Mouse (Mus musculus) monocyte, adult 5-6 weeks (primary cell): ENCODE measurements around the gene Swsap1. TPM values are rescaled to one million over a fixed set of nuclear protein-coding genes. Genes with fewer than 3 reads are reported as not detected.

Source experiments
- ATAC-seq: fragments of 153-309, 156-312 bp; replicated peaks from 2 replicates; pipeline ENCODE4 v1.8.0; 2017; ENCODE audit warnings: mild to moderate bottlenecking; ENCODE audit not compliant: low TSS enrichment, insufficient number of reproducible peaks, severe bottlenecking, poor library complexity, low FRiP score
- total RNA-seq: library from RNA; stranded (forward); fragments of 200-1000, 200-491, 200-594 nt; gene quantifications from 3 replicates; pipeline ENCODE4 v1.2.3, GENCODE M21; 2017

The Swsap1 gene
- total RNA-seq, 1 experiment from 2014 or later, result 2.5 TPM

GRCm38 (mm10) chr9:21960135-21960534, 4.6 kb downstream of the Swsap1 start:
- ATAC-seq, result no peak

- ATAC-seq, result no peak
These were observed 5.1 kb downstream of the Swsap1 start for GRCm38 (mm10) chr9:21960558-21961208.

GRCm38 (mm10) chr9:21961366-21961980, 5.9 kb downstream of the Swsap1 start:
- ATAC-seq, result no peak

- no peak for ATAC-seq
These were observed 6.5 kb downstream of the Swsap1 start for GRCm38 (mm10) chr9:21962010-21962409.

GRCm38 (mm10) chr9:21962416-21963059, 7.0 kb downstream of the Swsap1 start:
- no peak for ATAC-seq

- ATAC-seq, result no peak
These were observed 7.9 kb downstream of the Swsap1 start, which contains the start of gene Epor for GRCm38 (mm10) chr9:21963417-21963816. Gene Epor (minus strand): TSS chr9:21963506.

GRCm38 (mm10) chr9:21968883-21969282, 13.3 kb downstream of the Swsap1 start:
- ATAC-seq, result no peak

- ATAC-seq, result no peak
These were observed 13.7 kb downstream of the Swsap1 start for GRCm38 (mm10) chr9:21969304-21969703.

- ATAC-seq, result no peak
These were observed 21.1 kb downstream of the Swsap1 start for GRCm38 (mm10) chr9:21976626-21977175.

GRCm38 (mm10) chr9:21977331-21977730, 21.8 kb downstream of the Swsap1 start:
- no peak for ATAC-seq

- 0 out of 2 replicates have a peak, but pooled peaks have one; percentile 40 for ATAC-seq
These were observed 22.4 kb downstream of the Swsap1 start for GRCm38 (mm10) chr9:21977972-21978371.

- no peak for ATAC-seq
These were observed 23.0 kb downstream of the Swsap1 start for GRCm38 (mm10) chr9:21978398-21979128.

GRCm38 (mm10) chr9:21983911-21984310, 28.4 kb downstream of the Swsap1 start:
- no peak for ATAC-seq

GRCm38 (mm10) chr9:21987592-21988342, 32.2 kb downstream of the Swsap1 start:
- no peak for ATAC-seq

GRCm38 (mm10) chr9:21988421-21989101, 33.0 kb downstream of the Swsap1 start:
- no peak for ATAC-seq

GRCm38 (mm10) chr9:21989230-21990110, 33.9 kb downstream of the Swsap1 start, which contains the start of gene Rgl3:
Gene Rgl3 (minus strand): TSS chr9:21989446.
- no peak for ATAC-seq

GRCm38 (mm10) chr9:21992227-21992626, 36.7 kb downstream of the Swsap1 start:
- no peak for ATAC-seq
